Mouse (Mus musculus): ENCODE data around the gene Spata17.

DNA sequence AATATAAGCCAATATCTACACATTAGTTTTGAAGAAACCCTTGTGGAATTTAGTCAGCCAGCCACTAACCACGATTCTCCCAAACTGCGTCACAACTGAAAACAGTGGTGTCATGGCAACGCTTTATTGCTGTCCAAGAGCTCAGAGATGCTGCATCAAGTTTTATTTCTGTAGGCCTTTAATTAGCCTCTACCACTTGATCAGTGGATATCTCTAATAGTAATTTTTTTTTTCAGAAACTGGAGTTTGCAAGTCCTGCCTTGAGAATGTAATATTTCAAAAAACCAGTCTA is 138.3 kb downstream of the Spata17 start:
- no peak for TF ChIP-seq CTCF (IDR thresholded peaks at IDR 0.05; ENCODE audit: borderline replicate concordance, insufficient read depth, low read depth, low read length)
- no peak for TF ChIP-seq POLR2A (IDR thresholded peaks at IDR 0.05; ENCODE audit: borderline replicate concordance, insufficient read depth, low read length)

Data from cerebellum, adult 2 months (tissue).